Mouse (Mus musculus): Measurements from ENCODE around the gene Tgfb3. TPM values are rescaled to one million over a fixed set of nuclear protein-coding genes. Genes with fewer than 3 reads are reported as not detected.
A peak's percentile ranks its signal among the peaks of the same experiment; 100 is the strongest.

Gene Tgfb3
- polyA plus RNA-seq, 1 experiment from 2014 or later = 5.7 TPM

- Histone ChIP-seq H3K9me3 (ENCODE audit: control insufficient read depth, low read length) (no peaks in the 10 kb centered on the region), H3K4me3 (ENCODE audit: low read depth, low read length) (peak overlapping the region; percentile 9; the same call in 1 of the 2 replicates), H3K27me3 (ENCODE audit: control insufficient read depth, insufficient read depth, low read length) (peaks cover 7% of the 10 kb centered on the region), H3K36me3 (ENCODE audit: control insufficient read depth, insufficient read depth, low read length) (no peaks in the 10 kb centered on the region), H3K9ac (ENCODE audit: low read length) (peak overlapping the region; percentile 0; the same call in 1 of the 2 replicates), H3K4me1 (replicated peaks; ENCODE audit: control insufficient read depth, insufficient read depth, low read length) (peaks cover 12% of the 10 kb centered on the region; the same call in 1 of the 2 replicates), H3K4me2 (ENCODE audit: low read depth, low read length, severe bottlenecking) (peak overlapping the region; percentile 27; the same call in 1 of the 2 replicates), H3K27ac (ENCODE audit: low read depth, low read length) (no peak overlapping the region)
- DNase-seq (ENCODE audit: low spot score) = no peak
- no peak for ATAC-seq (replicated peaks; ENCODE audit: low FRiP score)
- WGBS = 10% methylated on average over 13 of the region's 13 CpGs
These were observed 2.4 kb downstream of the Tgfb3 start for GRCm38 (mm10) chr12:86076321-86076901.

DNA sequence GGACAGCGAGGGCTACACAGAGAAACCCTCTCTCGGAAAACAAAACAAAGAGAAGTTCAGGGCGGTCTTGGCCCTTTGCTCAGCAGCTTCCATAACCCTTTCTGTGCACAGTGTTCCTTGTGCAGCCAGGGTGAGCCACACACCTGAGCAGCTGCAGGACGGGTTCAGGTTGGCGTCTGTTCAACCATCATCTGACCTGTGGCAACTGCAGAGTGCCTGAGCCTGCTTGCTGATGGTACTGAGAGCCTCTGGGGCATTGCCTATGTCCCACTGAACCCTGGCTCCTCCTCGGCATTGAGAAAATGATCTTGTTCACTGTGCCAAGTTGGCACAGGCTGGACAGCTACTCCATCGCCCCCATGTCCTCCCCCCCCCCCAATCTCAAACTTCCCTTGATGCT is 3.5 kb downstream of the Tgfb3 start:
- Histone ChIP-seq H3K4me3 (ENCODE audit: low read depth, low read length) (no peak overlapping the region), H3K27ac (ENCODE audit: low read depth, low read length) (no peak overlapping the region), H3K36me3 (ENCODE audit: control insufficient read depth, insufficient read depth, low read length) (no peaks in the 10 kb centered on the region), H3K9ac (ENCODE audit: low read length) (no peak overlapping the region), H3K27me3 (ENCODE audit: control insufficient read depth, insufficient read depth, low read length) (peaks cover 7% of the 10 kb centered on the region), H3K4me2 (ENCODE audit: low read depth, low read length, severe bottlenecking) (no peak overlapping the region), H3K9me3 (ENCODE audit: control insufficient read depth, low read length) (no peaks in the 10 kb centered on the region), H3K4me1 (replicated peaks; ENCODE audit: control insufficient read depth, insufficient read depth, low read length) (peaks cover 15% of the 10 kb centered on the region; the same call in 1 of the 2 replicates)
- ATAC-seq (replicated peaks; ENCODE audit: low FRiP score) (no peak), DNase-seq (ENCODE audit: low spot score) (no peak)
- 93% methylated on average over 7 of the region's 7 CpGs for WGBS

DNA sequence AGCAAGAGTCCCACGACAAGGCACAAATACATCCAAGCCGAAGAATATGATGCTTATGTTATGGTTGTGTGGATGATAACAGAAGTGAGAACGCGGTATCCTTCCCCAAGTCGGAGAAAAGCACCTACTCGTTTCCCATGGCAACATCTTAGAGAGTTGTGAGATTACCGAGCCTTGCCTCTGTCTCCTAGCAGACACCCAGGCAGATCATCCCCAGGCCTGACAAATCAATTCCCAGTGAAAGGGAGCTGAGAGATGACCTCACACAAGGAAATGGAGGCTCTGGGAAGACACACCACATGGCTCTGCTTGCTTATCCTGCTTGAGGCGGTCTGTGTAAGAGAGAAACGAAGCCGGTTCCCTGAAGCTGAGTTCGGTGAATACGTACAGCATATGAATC is 4.2 kb downstream of the Tgfb3 start:
- WGBS = 91% methylated on average over 12 of the region's 12 CpGs
- Histone ChIP-seq H3K36me3 (ENCODE audit: control insufficient read depth, insufficient read depth, low read length) (no peaks in the 10 kb centered on the region), H3K27ac (ENCODE audit: low read depth, low read length) (no peak overlapping the region), H3K9me3 (ENCODE audit: control insufficient read depth, low read length) (no peaks in the 10 kb centered on the region), H3K9ac (ENCODE audit: low read length) (no peak overlapping the region), H3K4me1 (replicated peaks; ENCODE audit: control insufficient read depth, insufficient read depth, low read length) (peaks cover 15% of the 10 kb centered on the region; the same call in 1 of the 2 replicates), H3K4me2 (ENCODE audit: low read depth, low read length, severe bottlenecking) (no peak overlapping the region), H3K27me3 (ENCODE audit: control insufficient read depth, insufficient read depth, low read length) (peaks cover 7% of the 10 kb centered on the region), H3K4me3 (ENCODE audit: low read depth, low read length) (no peak overlapping the region)
- DNase-seq (ENCODE audit: low spot score) (no peak), ATAC-seq (replicated peaks; ENCODE audit: low FRiP score) (no peak)

DNA sequence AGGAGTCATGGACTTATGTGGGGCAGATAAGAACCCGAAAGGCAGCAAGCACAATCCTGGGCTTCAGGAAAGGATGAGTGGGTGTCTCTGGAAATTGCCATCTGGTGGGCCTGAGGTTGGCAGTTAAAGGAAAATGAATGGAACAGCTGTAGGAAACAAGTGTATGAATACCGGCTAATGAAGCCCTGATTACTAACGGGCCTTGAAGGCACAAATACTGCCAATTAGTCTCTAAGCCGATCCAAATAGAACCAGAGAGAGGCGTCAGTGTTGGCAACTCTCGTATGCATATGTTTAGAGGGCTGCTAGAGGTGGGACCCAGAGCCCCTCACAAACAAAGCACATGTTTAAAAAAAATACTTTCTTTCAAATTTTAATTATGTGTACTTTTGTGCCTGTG is 7.4 kb downstream of the Tgfb3 start:
- ATAC-seq (replicated peaks; ENCODE audit: low FRiP score) (peak; percentile 65), DNase-seq (ENCODE audit: low spot score) (no peak)

DNA sequence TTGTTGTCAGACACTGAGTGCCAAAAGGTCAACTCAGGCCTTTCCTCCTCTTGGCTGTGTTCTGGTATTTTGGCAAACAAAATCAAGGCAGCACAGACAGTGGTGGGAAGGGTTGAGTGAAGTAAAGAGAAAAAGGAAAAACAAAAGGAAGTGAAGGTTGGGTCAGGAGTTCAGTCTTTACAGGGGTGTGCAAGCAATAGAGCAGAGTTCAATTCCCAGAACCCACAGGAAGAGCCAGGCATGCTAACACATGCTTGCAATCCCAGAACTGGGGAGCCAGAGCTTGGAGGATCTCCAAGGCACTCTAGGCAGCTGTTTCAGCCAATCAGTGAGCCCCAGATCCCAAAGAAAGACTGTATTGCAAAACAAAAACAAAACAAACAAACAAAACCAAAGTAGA is 14.0 kb downstream of the Tgfb3 start:
- H3K36me3 ChIP-seq (ENCODE audit: control insufficient read depth, insufficient read depth, low read length) = no peaks in the 10 kb centered on the region

More for the DNA sequence above, 7.4 kb downstream of the Tgfb3 start:
- Histone ChIP-seq H3K27ac (ENCODE audit: low read depth, low read length) (0 out of 2 replicates have a peak overlapping the region, but pooled peaks have one; percentile 10), H3K9me3 (ENCODE audit: control insufficient read depth, low read length) (no peaks in the 10 kb centered on the region), H3K4me3 (ENCODE audit: low read depth, low read length) (no peak overlapping the region), H3K36me3 (ENCODE audit: control insufficient read depth, insufficient read depth, low read length) (no peaks in the 10 kb centered on the region), H3K27me3 (ENCODE audit: control insufficient read depth, insufficient read depth, low read length) (peaks cover 2% of the 10 kb centered on the region; the same call in 1 of the 2 replicates), H3K4me1 (replicated peaks; ENCODE audit: control insufficient read depth, insufficient read depth, low read length) (peaks cover 4% of the 10 kb centered on the region; the same call in 1 of the 2 replicates), H3K4me2 (ENCODE audit: low read depth, low read length, severe bottlenecking) (no peak overlapping the region), H3K9ac (ENCODE audit: low read length) (no peak overlapping the region)
- WGBS = 57% methylated on average over 6 of the region's 6 CpGs

GRCm38 (mm10) chr12:86059341-86059740 is 19.5 kb downstream of the Tgfb3 start:
- no peaks in the 10 kb centered on the region for H3K27me3 ChIP-seq (ENCODE audit: control insufficient read depth, insufficient read depth, low read length)
- H3K4me3 ChIP-seq (ENCODE audit: low read depth, low read length) = no peak overlapping the region
- H3K9me3 ChIP-seq (ENCODE audit: control insufficient read depth, low read length) = no peaks in the 10 kb centered on the region
- H3K36me3 ChIP-seq (ENCODE audit: control insufficient read depth, insufficient read depth, low read length) = no peaks in the 10 kb centered on the region
- H3K4me1 ChIP-seq (replicated peaks; ENCODE audit: control insufficient read depth, insufficient read depth, low read length) = no peaks in the 10 kb centered on the region
- no peak overlapping the region for H3K4me2 ChIP-seq (ENCODE audit: low read depth, low read length, severe bottlenecking)
- no peak for ATAC-seq (replicated peaks; ENCODE audit: low FRiP score)
- no peak overlapping the region for H3K27ac ChIP-seq (ENCODE audit: low read depth, low read length)
- WGBS = 90% methylated on average over 6 of the region's 6 CpGs
- no peak overlapping the region for H3K9ac ChIP-seq (ENCODE audit: low read length)
- no peak for DNase-seq (ENCODE audit: low spot score)

More for the DNA sequence above, 14.0 kb downstream of the Tgfb3 start:
- Histone ChIP-seq H3K27me3 (ENCODE audit: control insufficient read depth, insufficient read depth, low read length) (no peaks in the 10 kb centered on the region), H3K27ac (ENCODE audit: low read depth, low read length) (no peak overlapping the region), H3K4me1 (replicated peaks; ENCODE audit: control insufficient read depth, insufficient read depth, low read length) (no peaks in the 10 kb centered on the region), H3K9ac (ENCODE audit: low read length) (no peak overlapping the region), H3K9me3 (ENCODE audit: control insufficient read depth, low read length) (no peaks in the 10 kb centered on the region), H3K4me3 (ENCODE audit: low read depth, low read length) (no peak overlapping the region), H3K4me2 (ENCODE audit: low read depth, low read length, severe bottlenecking) (no peak overlapping the region)
- ATAC-seq (replicated peaks; ENCODE audit: low FRiP score) (no peak), DNase-seq (ENCODE audit: low spot score) (no peak)

- ATAC-seq (replicated peaks; ENCODE audit: low FRiP score) = no peak
- H3K9me3 ChIP-seq (ENCODE audit: control insufficient read depth, low read length) = no peaks in the 10 kb centered on the region
- no peak overlapping the region for H3K4me2 ChIP-seq (ENCODE audit: low read depth, low read length, severe bottlenecking)
- H3K4me3 ChIP-seq (ENCODE audit: low read depth, low read length) = no peak overlapping the region
- no peak for DNase-seq (ENCODE audit: low spot score)
- 88% methylated on average over 8 of the region's 8 CpGs for WGBS
- H3K36me3 ChIP-seq (ENCODE audit: control insufficient read depth, insufficient read depth, low read length) = no peaks in the 10 kb centered on the region
- no peaks in the 10 kb centered on the region for H3K4me1 ChIP-seq (replicated peaks; ENCODE audit: control insufficient read depth, insufficient read depth, low read length)
- H3K9ac ChIP-seq (ENCODE audit: low read length) = no peak overlapping the region
- H3K27ac ChIP-seq (ENCODE audit: low read depth, low read length) = no peak overlapping the region
- H3K27me3 ChIP-seq (ENCODE audit: control insufficient read depth, insufficient read depth, low read length) = no peaks in the 10 kb centered on the region
These were observed 21.3 kb downstream of the Tgfb3 start for GRCm38 (mm10) chr12:86057516-86057915.

DNA sequence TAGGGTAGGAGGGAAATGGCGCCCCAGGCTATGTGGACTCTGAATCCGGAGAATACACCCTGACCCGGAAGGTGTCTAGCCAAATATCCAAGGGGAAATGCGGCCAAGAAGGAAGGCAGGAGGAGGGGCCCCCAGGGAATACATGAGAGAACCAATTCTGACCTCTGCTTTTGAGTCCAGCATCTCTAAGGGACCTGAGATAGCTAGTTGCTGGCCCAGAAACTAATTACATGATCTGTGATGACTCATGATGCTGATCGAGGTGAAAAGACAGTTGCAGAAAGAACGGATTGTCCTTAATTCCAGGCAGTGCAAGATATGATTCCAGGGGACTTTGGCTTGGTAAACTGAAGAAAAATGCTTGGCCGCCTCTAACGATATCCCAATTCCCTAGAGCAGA is 21.9 kb downstream of the Tgfb3 start:
- no peak for ATAC-seq (replicated peaks; ENCODE audit: low FRiP score)
- H3K4me1 ChIP-seq (replicated peaks; ENCODE audit: control insufficient read depth, insufficient read depth, low read length) = no peaks in the 10 kb centered on the region
- no peaks in the 10 kb centered on the region for H3K27me3 ChIP-seq (ENCODE audit: control insufficient read depth, insufficient read depth, low read length)
- 91% methylated on average over 8 of the region's 8 CpGs for WGBS
- DNase-seq (ENCODE audit: low spot score) = no peak
- H3K4me2 ChIP-seq (ENCODE audit: low read depth, low read length, severe bottlenecking) = no peak overlapping the region
- no peaks in the 10 kb centered on the region for H3K9me3 ChIP-seq (ENCODE audit: control insufficient read depth, low read length)
- H3K4me3 ChIP-seq (ENCODE audit: low read depth, low read length) = no peak overlapping the region
- H3K27ac ChIP-seq (ENCODE audit: low read depth, low read length) = no peak overlapping the region
- H3K36me3 ChIP-seq (ENCODE audit: control insufficient read depth, insufficient read depth, low read length) = no peaks in the 10 kb centered on the region
- no peak overlapping the region for H3K9ac ChIP-seq (ENCODE audit: low read length)

GRCm38 (mm10) chr12:86055306-86055705 is 23.5 kb downstream of the Tgfb3 start:
- no peak overlapping the region for H3K27ac ChIP-seq (ENCODE audit: low read depth, low read length)
- H3K9me3 ChIP-seq (ENCODE audit: control insufficient read depth, low read length) = no peaks in the 10 kb centered on the region
- no peak overlapping the region for H3K4me2 ChIP-seq (ENCODE audit: low read depth, low read length, severe bottlenecking)
- WGBS = 90% methylated on average over 2 of the region's 2 CpGs
- no peaks in the 10 kb centered on the region for H3K4me1 ChIP-seq (replicated peaks; ENCODE audit: control insufficient read depth, insufficient read depth, low read length)
- H3K9ac ChIP-seq (ENCODE audit: low read length) = no peak overlapping the region
- no peaks in the 10 kb centered on the region for H3K27me3 ChIP-seq (ENCODE audit: control insufficient read depth, insufficient read depth, low read length)
- ATAC-seq (replicated peaks; ENCODE audit: low FRiP score) (no peak), DNase-seq (ENCODE audit: low spot score) (no peak)
- H3K36me3 ChIP-seq (ENCODE audit: control insufficient read depth, insufficient read depth, low read length) = no peaks in the 10 kb centered on the region
- no peak overlapping the region for H3K4me3 ChIP-seq (ENCODE audit: low read depth, low read length)
